Mouse (Mus musculus): ENCODE data around the gene Ston2.
"Not testable (repeated sequence)": the region's sequence is repeated elsewhere in the genome, so short reads cannot be mapped to it uniquely, and the experiment has no call there.

Gene Ston2

GRCm38 (mm10) chr12:91791822-91792221 is 3.6 kb upstream of the Ston2 start:
- DNase-seq (ENCODE audit: low read depth, low spot score), result no peak

GRCm38 (mm10) chr12:91789801-91790200 is 1.6 kb upstream of the Ston2 start:
- DNase-seq (ENCODE audit: low read depth, low spot score), result no peak

- DNase-seq (ENCODE audit: low read depth, low spot score), result not testable (repeated sequence)
Measured at GRCm38 (mm10) chr12:91788446-91788845, 259 bp upstream of the Ston2 start.

- no peak for DNase-seq (ENCODE audit: low read depth, low spot score)
Measured at GRCm38 (mm10) chr12:91786355-91786754, 1.8 kb downstream of the Ston2 start.

- DNase-seq (ENCODE audit: low read depth, low spot score), result no peak
Measured at GRCm38 (mm10) chr12:91781432-91781831, 6.8 kb downstream of the Ston2 start.

- no peak for DNase-seq (ENCODE audit: low read depth, low spot score)
Measured at GRCm38 (mm10) chr12:91780531-91780930, 7.7 kb downstream of the Ston2 start.

- DNase-seq (ENCODE audit: low read depth, low spot score), result peak; percentile 70
Measured at GRCm38 (mm10) chr12:91779004-91779365, 9.2 kb downstream of the Ston2 start.

- DNase-seq (ENCODE audit: low read depth, low spot score), result no peak
Measured at GRCm38 (mm10) chr12:91778211-91779003, 9.8 kb downstream of the Ston2 start.

- DNase-seq (ENCODE audit: low read depth, low spot score), result no peak
Measured at GRCm38 (mm10) chr12:91776342-91776741, 11.8 kb downstream of the Ston2 start.

GRCm38 (mm10) chr12:91774811-91775284 is 13.3 kb downstream of the Ston2 start:
- no peak for DNase-seq (ENCODE audit: low read depth, low spot score)

- DNase-seq (ENCODE audit: low read depth, low spot score), result no peak
Measured at GRCm38 (mm10) chr12:91768871-91769270, 19.3 kb downstream of the Ston2 start.

GRCm38 (mm10) chr12:91768176-91768575 is 20.0 kb downstream of the Ston2 start:
- DNase-seq (ENCODE audit: low read depth, low spot score), result no peak

GRCm38 (mm10) chr12:91766338-91767107 is 21.7 kb downstream of the Ston2 start:
- no peak for DNase-seq (ENCODE audit: low read depth, low spot score)

GRCm38 (mm10) chr12:91765504-91765903 is 22.7 kb downstream of the Ston2 start:
- DNase-seq (ENCODE audit: low read depth, low spot score), result no peak

GRCm38 (mm10) chr12:91765054-91765453 is 23.1 kb downstream of the Ston2 start:
- no peak for DNase-seq (ENCODE audit: low read depth, low spot score)

GRCm38 (mm10) chr12:91764471-91764870 is 23.7 kb downstream of the Ston2 start:
- DNase-seq (ENCODE audit: low read depth, low spot score), result no peak

- no peak for DNase-seq (ENCODE audit: low read depth, low spot score)
Measured at GRCm38 (mm10) chr12:91759836-91760235, 28.4 kb downstream of the Ston2 start.

- DNase-seq (ENCODE audit: low read depth, low spot score), result no peak
Measured at GRCm38 (mm10) chr12:91757854-91758562, 30.2 kb downstream of the Ston2 start.

GRCm38 (mm10) chr12:91756562-91757166 is 31.5 kb downstream of the Ston2 start:
- DNase-seq (ENCODE audit: low read depth, low spot score), result no peak

GRCm38 (mm10) chr12:91754606-91755005 is 33.6 kb downstream of the Ston2 start:
- DNase-seq (ENCODE audit: low read depth, low spot score), result no peak

GRCm38 (mm10) chr12:91752711-91753110 is 35.5 kb downstream of the Ston2 start:
- DNase-seq (ENCODE audit: low read depth, low spot score), result no peak
